Mouse (Mus musculus) liver, embryonic 15.5 days (tissue): ENCODE measurements around the gene Kif22. TPM values are rescaled to one million over a fixed set of nuclear protein-coding genes. Genes with fewer than 3 reads are reported as not detected.

ENCODE experiments used
- ATAC-seq: fragments of 200-750 bp; cut with Nextera tagmentation; 2 replicates; pipeline ENCODE4 v1.8.0; 2017; ENCODE audit warnings: moderate number of reproducible peaks, mild to moderate bottlenecking, moderate library complexity; ENCODE audit not compliant: insufficient read depth
- H3K27ac ChIP-seq: fragments of 300-500 bp; sonication (generic); replicated peaks from 2 replicates; pipeline ENCODE4 v1.5.1; 2015; ENCODE audit warnings: mild to moderate bottlenecking, inconsistent platforms
- H3K27me3 ChIP-seq: fragments of 300-500 bp; sonication (generic); 2 replicates; pipeline ENCODE4 v1.6.1; 2015; ENCODE audit warnings: mild to moderate bottlenecking, inconsistent platforms
- H3K36me3 ChIP-seq: fragments of 300-500 bp; sonication (generic); replicated peaks from 2 replicates; pipeline ENCODE4 v1.6.1; 2015; ENCODE audit warnings: moderate library complexity, mild to moderate bottlenecking, inconsistent platforms
- H3K4me1 ChIP-seq: fragments of 300-500 bp; sonication (generic); replicated peaks from 2 replicates; pipeline ENCODE4 v1.6.1; 2015; ENCODE audit warnings: inconsistent platforms
- H3K4me2 ChIP-seq: fragments of 300-500 bp; sonication (generic); 2 replicates; pipeline ENCODE4 v1.6.1; 2015; ENCODE audit warnings: moderate library complexity, mild to moderate bottlenecking, inconsistent platforms
- H3K4me3 ChIP-seq: fragments of 300-500 bp; sonication (generic); replicated peaks from 2 replicates; pipeline ENCODE4 v1.5.1; 2015; ENCODE audit warnings: mild to moderate bottlenecking, inconsistent platforms
- H3K9ac ChIP-seq: fragments of 300-500 bp; sonication (generic); 2 replicates; pipeline ENCODE4 v1.6.1; 2015; ENCODE audit warnings: moderate library complexity, mild to moderate bottlenecking, inconsistent platforms
- H3K9me3 ChIP-seq: fragments of 300-500 bp; sonication (generic); replicated peaks from 2 replicates; pipeline ENCODE4 v1.6.1; 2016; ENCODE audit warnings: inconsistent platforms
- WGBS: fragments of 180-500 bp; shearing (Covaris S2); methylation state at CpG from one replicate; pipeline ENCODE4 v1.1.7; 2015; ENCODE audit warnings: mixed read lengths; ENCODE audit not compliant: insufficient replicate concordance; 5-methylcytosine and 5-hydroxymethylcytosine counted together
- polyA plus RNA-seq: library from polyadenylated mRNA; unstranded; fragments of >200 nt; fragmentation: Nextera tagmentation; extraction: Ambion mirVana; gene quantifications from 2 replicates; pipeline ENCODE4 v1.2.1, GENCODE M21; 2015

Gene Kif22
- polyA plus RNA-seq, 1 experiment from 2014 or later: 108 TPM

DNA sequence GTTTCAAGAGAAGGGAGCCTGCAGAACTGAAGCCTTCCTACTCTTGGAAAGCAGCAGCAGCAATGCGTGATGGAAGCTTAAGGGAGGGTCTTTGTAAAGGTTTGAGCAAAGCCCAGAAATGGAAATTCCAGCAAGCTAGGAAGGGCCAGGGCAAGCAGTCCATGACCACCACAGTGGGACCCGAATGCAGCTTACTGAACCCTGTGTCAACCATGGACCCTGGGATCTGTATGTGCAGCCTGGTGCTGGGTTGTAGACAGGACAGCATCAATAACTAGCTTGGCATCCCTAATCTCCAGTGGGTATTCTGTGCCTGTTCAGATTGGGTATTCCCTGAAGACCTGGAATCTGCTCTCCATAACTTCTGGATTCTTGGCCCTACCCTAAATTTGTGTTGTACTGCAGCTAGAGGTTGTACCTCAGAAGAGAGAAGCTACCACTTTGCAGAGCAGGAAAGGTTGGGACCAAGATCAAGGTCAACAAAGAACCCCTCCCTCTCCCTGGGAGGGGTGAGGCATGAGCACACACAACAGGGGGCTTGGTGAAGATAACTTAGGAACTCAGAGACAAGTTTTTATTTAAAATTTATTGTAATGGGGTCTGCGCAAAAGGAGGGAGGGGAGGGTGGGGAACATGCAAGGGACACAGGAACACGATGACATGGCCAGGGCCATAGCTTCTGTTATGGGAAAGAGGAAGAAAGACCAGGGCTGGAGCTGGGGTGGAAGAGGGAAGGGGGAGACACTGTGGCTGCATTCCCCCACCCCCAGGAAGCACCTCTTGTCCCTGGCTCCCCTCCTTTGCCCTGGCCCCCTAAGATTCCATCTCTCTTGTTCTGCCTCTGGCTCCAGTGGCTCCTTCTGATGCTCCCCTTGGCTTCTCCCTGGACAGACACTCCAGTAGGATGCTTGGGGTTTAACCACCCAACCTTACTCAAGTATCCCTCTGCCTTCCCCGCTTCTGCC is 20.4 kb downstream of the Kif22 start:
- no peaks in the 10 kb centered on the region for H3K9me3 ChIP-seq
- ATAC-seq: no peak
- H3K27me3 ChIP-seq: no peaks in the 10 kb centered on the region
- peaks cover 36% of the 10 kb centered on the region for H3K36me3 ChIP-seq
- H3K9ac ChIP-seq: peak overlapping the region; percentile 34; the same call in 1 of the 2 replicates
- peak overlapping the region; percentile 98 for H3K4me2 ChIP-seq
- 35% methylated on average over 5 of the region's 5 CpGs for WGBS
- H3K27ac ChIP-seq: peak overlapping the region; percentile 55; the same call in 1 of the 2 replicates
- peak overlapping the region; percentile 98 for H3K4me3 ChIP-seq
- H3K4me1 ChIP-seq: peaks cover 67% of the 10 kb centered on the region

DNA sequence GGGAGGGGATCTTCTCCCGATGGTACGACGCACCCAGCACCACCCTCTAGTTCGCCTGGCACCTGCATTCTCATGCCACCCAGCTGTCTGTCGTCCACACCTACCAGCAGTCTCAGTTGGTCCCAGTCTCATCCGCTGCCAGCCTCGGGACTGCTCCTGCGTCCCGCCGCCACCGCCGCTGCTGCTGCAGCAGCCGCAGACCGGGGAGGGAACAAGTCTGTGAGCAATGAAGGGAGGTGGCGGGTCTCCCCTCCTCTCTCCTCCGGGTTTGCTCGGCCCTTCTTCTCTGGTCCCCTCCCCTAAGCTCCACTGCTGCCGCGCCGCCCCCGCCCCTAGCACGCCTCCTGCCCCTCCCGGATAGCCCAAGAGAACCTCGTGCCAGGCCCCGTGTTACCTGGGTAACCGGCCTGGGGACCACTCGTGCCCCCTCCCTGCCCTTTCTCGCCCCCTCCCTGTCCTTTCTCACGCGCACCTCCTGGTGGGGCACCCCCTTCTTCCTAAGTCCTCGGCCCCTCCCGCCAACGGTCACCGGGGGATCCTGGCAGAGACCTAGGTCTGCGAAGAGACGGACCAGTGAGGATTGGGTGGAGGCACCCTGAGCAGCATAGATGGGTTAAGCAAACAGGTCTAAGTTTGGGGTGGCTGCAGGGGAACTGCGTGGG is 21.2 kb downstream of the Kif22 start, which contains the start of the genes Gm42742 and Prrt2:
TSS of gene Gm42742 (minus strand) at position 197 of the 662 bp plus-strand sequence.
TSS of gene Prrt2 (minus strand) at position 311 of the 662 bp plus-strand sequence.
- WGBS: 3% methylated on average over 37 of the region's 37 CpGs
- Histone ChIP-seq H3K4me1 (peaks cover 71% of the 10 kb centered on the region), H3K36me3 (peaks cover 36% of the 10 kb centered on the region), H3K27me3 (no peaks in the 10 kb centered on the region), H3K27ac (peak within 1 kb of the TSS; percentile 55), H3K9me3 (no peaks in the 10 kb centered on the region), H3K4me3 (peak within 1 kb of the TSS; percentile 39), H3K9ac (peak within 1 kb of the TSS; percentile 34), H3K4me2 (peak within 1 kb of the TSS; percentile 98)
- ATAC-seq: no peak

DNA sequence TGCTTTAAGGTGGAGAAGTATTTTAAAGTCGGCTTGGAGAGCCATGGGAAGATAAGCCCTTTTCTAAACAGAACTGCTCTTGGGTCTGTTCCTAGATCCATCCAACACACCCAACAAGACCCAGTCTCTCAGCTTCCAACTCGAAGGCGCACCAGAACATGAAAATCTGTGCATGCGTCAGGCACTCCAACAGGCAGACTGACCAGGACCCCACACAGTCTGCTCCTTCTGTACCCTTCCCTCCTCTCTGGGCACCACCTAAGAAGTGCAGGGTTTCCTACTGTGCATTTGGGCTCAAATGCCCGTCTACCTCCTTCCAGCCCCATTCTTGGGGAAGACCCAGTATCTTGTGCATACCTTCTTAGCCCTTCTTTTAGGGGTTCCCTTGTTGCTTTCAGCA is 21.8 kb downstream of the Kif22 start:
- Histone ChIP-seq H3K27me3 (no peaks in the 10 kb centered on the region), H3K4me3 (peak overlapping the region; percentile 39), H3K4me2 (peak overlapping the region; percentile 70), H3K9ac (peak overlapping the region; percentile 34; the same call in 1 of the 2 replicates), H3K27ac (no peak overlapping the region; the same call in 1 of the 2 replicates), H3K36me3 (peaks cover 38% of the 10 kb centered on the region), H3K9me3 (no peaks in the 10 kb centered on the region), H3K4me1 (peaks cover 74% of the 10 kb centered on the region)
- 61% methylated on average over 5 of the region's 5 CpGs for WGBS
- no peak for ATAC-seq

DNA sequence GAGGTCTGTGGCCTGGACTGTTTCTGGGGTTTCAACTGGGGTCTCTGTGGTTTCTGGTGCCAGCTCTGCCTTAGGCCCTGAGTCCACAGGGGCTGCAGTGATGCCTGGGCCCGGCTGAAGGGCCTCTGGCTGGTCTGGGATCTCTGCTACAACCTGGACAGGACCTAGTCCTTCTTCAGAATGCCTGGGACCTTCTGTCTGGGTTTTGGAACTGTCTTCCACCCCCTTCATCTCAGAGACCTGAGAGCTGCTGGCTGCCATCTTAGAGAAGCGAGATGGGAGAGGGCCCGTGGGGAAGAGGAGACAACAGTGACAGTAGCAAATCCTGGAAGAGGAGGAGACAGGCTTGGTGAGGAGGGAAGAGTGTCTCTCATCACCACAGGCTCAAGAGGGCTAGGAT is 22.2 kb downstream of the Kif22 start:
- peaks cover 74% of the 10 kb centered on the region for H3K4me1 ChIP-seq
- H3K9ac ChIP-seq: no peak overlapping the region
- H3K4me2 ChIP-seq: peak overlapping the region; percentile 5; the same call in 1 of the 2 replicates

DNA sequence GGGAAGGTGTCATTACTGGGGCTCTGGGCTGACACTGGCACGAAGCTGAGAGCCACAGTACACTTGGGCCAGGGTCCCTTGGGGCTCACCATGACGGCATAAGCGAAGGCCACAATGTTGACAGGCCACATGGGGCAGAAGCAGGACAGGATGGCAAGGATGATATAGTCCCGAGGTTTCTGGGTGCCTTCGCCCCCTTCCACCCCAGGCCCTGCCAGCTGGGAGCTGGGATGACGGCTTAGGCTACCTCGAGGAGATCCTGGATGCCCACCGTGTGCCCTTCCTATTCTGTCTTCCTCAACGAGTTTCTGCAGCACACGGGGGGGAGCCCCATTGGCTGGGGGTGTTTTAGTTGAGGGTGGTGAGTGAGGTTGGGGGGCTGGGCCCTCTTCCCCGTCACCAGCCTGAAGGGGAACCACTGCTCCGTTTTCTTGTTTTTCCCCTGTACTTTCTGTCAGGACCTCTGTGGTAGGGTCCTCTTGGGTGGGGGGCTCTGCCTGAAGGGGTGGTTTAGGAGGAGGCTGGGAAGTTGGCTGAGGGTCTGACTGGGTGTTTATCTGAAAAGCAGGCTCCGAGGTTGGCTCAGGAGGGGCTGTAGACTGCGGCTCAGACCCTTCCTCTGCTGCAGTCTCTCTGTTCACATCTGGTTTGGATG is 22.8 kb downstream of the Kif22 start:
- Histone ChIP-seq H3K4me2 (no peak overlapping the region), H3K27ac (no peak overlapping the region), H3K4me1 (peaks cover 74% of the 10 kb centered on the region), H3K36me3 (peaks cover 39% of the 10 kb centered on the region), H3K4me3 (no peak overlapping the region), H3K9me3 (no peaks in the 10 kb centered on the region), H3K9ac (no peak overlapping the region), H3K27me3 (no peaks in the 10 kb centered on the region)
- WGBS: 63% methylated on average over 14 of the region's 14 CpGs
- no peak for ATAC-seq

More for the DNA sequence above, 22.2 kb downstream of the Kif22 start:
- no peak for ATAC-seq
- 58% methylated on average over 3 of the region's 3 CpGs for WGBS
- H3K36me3 ChIP-seq: peaks cover 40% of the 10 kb centered on the region
- no peaks in the 10 kb centered on the region for H3K27me3 ChIP-seq
- H3K4me3 ChIP-seq: 0 out of 2 replicates have a peak overlapping the region, but pooled peaks have one; percentile 39
- no peaks in the 10 kb centered on the region for H3K9me3 ChIP-seq
- no peak overlapping the region for H3K27ac ChIP-seq

DNA sequence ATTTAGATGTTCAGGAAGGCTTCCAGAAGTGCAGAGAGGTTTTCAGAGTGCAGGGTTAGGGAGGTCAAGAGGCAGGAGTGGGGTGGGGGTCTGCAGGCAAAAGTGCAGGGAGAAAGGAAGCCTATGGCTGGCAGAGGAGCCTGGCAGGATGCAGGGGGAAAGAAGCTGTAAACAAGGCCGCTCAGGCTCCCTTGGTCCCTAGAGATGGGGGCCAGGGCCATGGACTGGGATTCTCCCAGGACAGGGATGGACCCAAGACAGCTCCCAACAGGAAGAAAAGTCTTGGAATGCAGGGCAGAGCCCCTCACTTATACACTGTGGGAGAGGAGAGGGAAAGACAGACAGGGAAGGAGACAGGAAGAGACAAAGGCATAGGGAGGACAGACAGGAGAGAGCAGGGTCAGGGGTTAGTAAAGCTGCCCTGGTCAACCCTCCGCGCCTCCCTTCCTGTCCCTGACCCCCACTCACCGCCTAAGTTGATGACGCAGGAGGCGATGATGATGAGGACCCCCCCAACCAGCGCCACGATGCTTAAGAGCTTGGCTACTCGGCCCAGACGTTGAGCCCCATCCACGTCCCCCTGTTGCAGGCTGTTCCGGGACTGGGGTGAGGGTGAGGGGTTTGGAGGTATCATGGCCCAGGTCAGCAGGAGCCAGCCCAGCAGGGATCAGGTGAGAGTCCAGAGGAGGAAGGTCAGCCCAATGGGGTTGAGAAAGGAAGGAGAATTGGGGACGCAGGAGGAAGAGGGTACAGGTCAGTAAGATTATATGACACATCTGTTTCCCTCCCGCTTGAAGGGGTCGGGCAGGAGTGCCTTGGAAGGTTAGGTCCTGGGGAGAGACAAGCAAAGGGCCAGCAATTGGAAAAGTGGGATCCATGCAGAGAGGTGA is 23.6 kb downstream of the Kif22 start:
- H3K4me2 ChIP-seq: no peak overlapping the region

DNA sequence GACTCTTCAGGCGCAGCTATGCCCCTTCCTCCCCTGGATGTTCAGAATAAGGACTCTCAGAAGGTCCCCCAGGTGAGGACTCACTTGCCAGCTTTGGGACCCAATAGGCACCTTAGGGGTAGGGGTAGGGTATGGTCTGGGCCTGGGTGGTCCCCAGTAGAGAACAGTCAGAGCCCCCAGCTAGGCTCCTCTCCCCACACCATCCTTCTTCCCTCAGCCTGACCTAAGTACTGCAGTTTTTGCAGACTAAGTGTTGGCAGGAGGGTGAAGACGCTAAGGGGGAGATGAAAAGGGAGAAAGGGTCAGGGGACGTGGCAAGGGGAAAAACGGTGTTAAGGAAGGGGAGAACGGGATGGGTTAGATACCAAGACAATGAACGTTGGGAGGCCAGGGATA is 24.3 kb downstream of the Kif22 start:
- H3K36me3 ChIP-seq: peaks cover 24% of the 10 kb centered on the region
- no peak overlapping the region for H3K4me2 ChIP-seq
- 44% methylated on average over 6 of the region's 6 CpGs for WGBS
- no peaks in the 10 kb centered on the region for H3K27me3 ChIP-seq
- H3K9ac ChIP-seq: no peak overlapping the region
- 0 out of 2 replicates have a peak overlapping the region, but pooled peaks have one; percentile 78 for H3K4me3 ChIP-seq
- H3K27ac ChIP-seq: peak overlapping the region; percentile 60
- no peak for ATAC-seq
- H3K9me3 ChIP-seq: no peaks in the 10 kb centered on the region
- peaks cover 74% of the 10 kb centered on the region for H3K4me1 ChIP-seq

More for the DNA sequence above, 23.6 kb downstream of the Kif22 start:
- Histone ChIP-seq H3K9ac (no peak overlapping the region), H3K27ac (no peak overlapping the region), H3K4me1 (peaks cover 74% of the 10 kb centered on the region), H3K9me3 (no peaks in the 10 kb centered on the region), H3K36me3 (peaks cover 32% of the 10 kb centered on the region), H3K4me3 (no peak overlapping the region), H3K27me3 (no peaks in the 10 kb centered on the region)
- no peak for ATAC-seq
- 81% methylated on average over 15 of the region's 15 CpGs for WGBS

DNA sequence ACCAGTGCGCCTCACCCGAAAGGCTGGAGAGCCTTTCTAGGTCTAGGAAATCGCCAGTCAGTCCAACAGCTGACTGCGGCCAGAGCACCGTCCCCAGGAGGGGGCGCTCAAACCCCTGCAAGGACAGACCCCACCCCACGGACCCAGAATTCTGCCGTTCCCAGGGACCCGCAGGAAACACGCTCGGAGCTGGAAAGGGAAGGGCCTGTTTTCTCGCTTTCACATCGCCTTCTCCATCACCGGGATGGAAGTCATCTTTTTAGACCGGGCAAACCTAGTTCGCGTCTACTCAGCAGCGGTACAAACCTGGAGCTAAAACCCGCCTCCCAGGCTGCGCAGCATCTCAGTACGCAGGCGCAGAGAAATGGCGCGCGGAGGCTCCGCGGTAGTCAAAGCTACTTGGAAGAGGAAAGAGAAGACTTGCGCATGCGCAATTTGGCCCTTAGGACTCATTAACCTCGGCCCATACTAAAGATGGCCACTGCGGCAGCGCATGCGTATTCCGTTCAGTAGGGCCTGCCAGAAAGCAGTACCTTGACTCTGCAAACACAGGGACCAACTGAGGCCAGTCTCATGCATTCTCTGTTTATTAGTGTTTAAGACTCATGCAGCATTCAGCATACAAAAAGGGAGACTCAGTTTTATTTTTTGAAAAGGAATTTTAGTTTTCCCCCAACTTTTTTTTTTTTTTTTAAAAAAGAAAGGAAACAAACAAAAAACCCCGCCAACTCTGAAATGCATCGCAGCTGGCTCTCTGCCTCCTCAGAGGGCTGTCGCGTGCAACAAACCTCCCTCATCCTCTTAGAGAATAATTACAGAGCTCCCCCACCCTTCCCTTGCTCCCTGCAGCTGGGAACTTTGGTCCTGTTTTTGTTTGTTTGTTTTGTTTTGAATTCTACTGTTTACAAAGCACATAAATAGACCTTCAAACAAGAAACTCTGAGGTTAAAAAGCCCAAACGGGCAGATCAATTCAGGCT is 25.0 kb downstream of the Kif22 start, which contains the start of gene Pagr1a:
TSS of gene Pagr1a (minus strand) at position 382 of the 979 bp plus-strand sequence.
- H3K36me3 ChIP-seq: peaks cover 21% of the 10 kb centered on the region
- H3K4me2 ChIP-seq: peak within 1 kb of the TSS; percentile 96
- H3K9ac ChIP-seq: peak within 1 kb of the TSS; percentile 89
- 4% methylated on average over 39 of the region's 39 CpGs for WGBS
- H3K4me3 ChIP-seq: peak within 1 kb of the TSS; percentile 78
- peak within 1 kb of the TSS; percentile 95 for H3K27ac ChIP-seq
- H3K27me3 ChIP-seq: no peaks in the 10 kb centered on the region
- peaks cover 69% of the 10 kb centered on the region for H3K4me1 ChIP-seq
- peak; percentile 83 for ATAC-seq
- no peaks in the 10 kb centered on the region for H3K9me3 ChIP-seq

DNA sequence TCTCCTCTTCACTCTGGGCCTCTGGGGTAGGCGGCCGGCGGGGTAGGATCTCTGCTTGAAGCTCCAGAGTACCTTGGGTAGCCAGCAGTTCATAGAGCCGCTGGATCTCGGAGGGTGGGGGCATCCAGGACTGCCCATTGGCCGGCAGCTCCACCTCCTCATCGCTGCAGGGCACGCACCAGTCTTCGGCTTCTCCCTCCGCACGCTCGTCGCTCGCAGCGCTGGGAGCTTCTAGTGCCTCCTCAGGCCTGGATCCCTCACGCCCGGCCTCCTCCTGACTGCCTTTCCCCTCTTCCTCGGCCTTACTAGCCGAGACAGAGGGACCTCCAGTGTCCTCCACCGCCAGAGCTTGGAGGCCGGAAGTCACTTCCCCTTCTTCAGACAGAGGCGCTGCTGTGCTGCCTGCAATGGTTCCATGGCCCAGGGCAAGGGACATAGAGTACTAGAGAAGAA is 25.8 kb downstream of the Kif22 start:
- H3K4me2 ChIP-seq: peak overlapping the region; percentile 96
- H3K9ac ChIP-seq: peak overlapping the region; percentile 89
- WGBS: 0% methylated on average over 22 of the region's 22 CpGs
- peak overlapping the region; percentile 95 for H3K27ac ChIP-seq
- ATAC-seq: peak; percentile 66
- peaks cover 66% of the 10 kb centered on the region for H3K4me1 ChIP-seq
- no peaks in the 10 kb centered on the region for H3K27me3 ChIP-seq
- no peaks in the 10 kb centered on the region for H3K9me3 ChIP-seq
- H3K36me3 ChIP-seq: peaks cover 16% of the 10 kb centered on the region
- H3K4me3 ChIP-seq: peak overlapping the region; percentile 78
